Mouse (Mus musculus) spleen, embryonic (tissue): ENCODE measurements around the gene Rnf220.
"Not testable (repeated sequence)": the region's sequence is repeated elsewhere in the genome, so short reads cannot be mapped to it uniquely, and the experiment has no call there.

ENCODE experiments used
- CTCF ChIA-PET: fragments of 350-600 bp; sonication (Branson Sonifier 250); formaldehyde crosslinking; loops from one replicate; lab custom pipeline; 2022; lab: Charles Lee

Rnf220 gene

GRCm38 (mm10) chr4:117272459-117272858 lies 224.4 kb downstream of the Rnf220 start:
- CTCF ChIA-PET = no interaction called here

GRCm38 (mm10) chr4:117270278-117270677 lies 226.6 kb downstream of the Rnf220 start:
- CTCF ChIA-PET = no interaction called here

GRCm38 (mm10) chr4:117267831-117268437 lies 228.9 kb downstream of the Rnf220 start:
- CTCF ChIA-PET = no interaction called here

GRCm38 (mm10) chr4:117267284-117267683 lies 229.6 kb downstream of the Rnf220 start:
- CTCF ChIA-PET = no interaction called here

GRCm38 (mm10) chr4:117262987-117263386 lies 233.9 kb downstream of the Rnf220 start:
- CTCF ChIA-PET = no interaction called here

- CTCF ChIA-PET = no interaction called here
Measured at GRCm38 (mm10) chr4:117262101-117262913, 234.5 kb downstream of the Rnf220 start.

- CTCF ChIA-PET = no interaction called here
Measured at GRCm38 (mm10) chr4:117261222-117261621, 235.6 kb downstream of the Rnf220 start.

- CTCF ChIA-PET = not testable (repeated sequence)
Measured at GRCm38 (mm10) chr4:117259909-117260308, 236.9 kb downstream of the Rnf220 start.

GRCm38 (mm10) chr4:117254672-117255071 lies 242.2 kb downstream of the Rnf220 start:
- CTCF ChIA-PET = no interaction called here

GRCm38 (mm10) chr4:117254017-117254627 lies 242.7 kb downstream of the Rnf220 start:
- CTCF ChIA-PET = no interaction called here

GRCm38 (mm10) chr4:117253218-117254016 lies 243.4 kb downstream of the Rnf220 start:
- CTCF ChIA-PET = no interaction called here

GRCm38 (mm10) chr4:117252755-117253154 lies 244.1 kb downstream of the Rnf220 start:
- CTCF ChIA-PET = no interaction called here

- CTCF ChIA-PET = interaction anchor here (0.6 kb wide), 1 partner anchor 104 kb away, joined by 3 read pairs; no protein-coding TSS in a partner anchor
Measured at GRCm38 (mm10) chr4:117252351-117252750, 244.5 kb downstream of the Rnf220 start.

- CTCF ChIA-PET = interaction anchor here (0.6 kb wide), 1 partner anchor 103 kb away, joined by 3 read pairs; no protein-coding TSS in a partner anchor
Measured at GRCm38 (mm10) chr4:117251801-117252316, 245.0 kb downstream of the Rnf220 start, which contains the start of the genes Tmem53 and Armh1. Gene Tmem53, plus strand, starts transcription at chr4:117251951. Gene Armh1, minus strand, starts transcription at chr4:117252125.

- CTCF ChIA-PET = no interaction called here
Measured at GRCm38 (mm10) chr4:117250982-117251381, 245.9 kb downstream of the Rnf220 start.

- CTCF ChIA-PET = no interaction called here
Measured at GRCm38 (mm10) chr4:117240867-117241266, 256.0 kb downstream of the Rnf220 start.

GRCm38 (mm10) chr4:117239153-117239552 lies 257.7 kb downstream of the Rnf220 start:
- CTCF ChIA-PET = no interaction called here

GRCm38 (mm10) chr4:117235822-117236221 lies 261.0 kb downstream of the Rnf220 start:
- CTCF ChIA-PET = no interaction called here

GRCm38 (mm10) chr4:117234166-117234741 lies 262.6 kb downstream of the Rnf220 start:
- CTCF ChIA-PET = no interaction called here

GRCm38 (mm10) chr4:117231208-117231607 lies 265.6 kb downstream of the Rnf220 start:
- CTCF ChIA-PET = no interaction called here

- CTCF ChIA-PET = interaction anchor here (0.8 kb wide), 1 partner anchor 80 kb away, joined by 4 read pairs; no protein-coding TSS in a partner anchor
Measured at GRCm38 (mm10) chr4:117230331-117230730, 266.5 kb downstream of the Rnf220 start.
